In the genomic region with DNA sequence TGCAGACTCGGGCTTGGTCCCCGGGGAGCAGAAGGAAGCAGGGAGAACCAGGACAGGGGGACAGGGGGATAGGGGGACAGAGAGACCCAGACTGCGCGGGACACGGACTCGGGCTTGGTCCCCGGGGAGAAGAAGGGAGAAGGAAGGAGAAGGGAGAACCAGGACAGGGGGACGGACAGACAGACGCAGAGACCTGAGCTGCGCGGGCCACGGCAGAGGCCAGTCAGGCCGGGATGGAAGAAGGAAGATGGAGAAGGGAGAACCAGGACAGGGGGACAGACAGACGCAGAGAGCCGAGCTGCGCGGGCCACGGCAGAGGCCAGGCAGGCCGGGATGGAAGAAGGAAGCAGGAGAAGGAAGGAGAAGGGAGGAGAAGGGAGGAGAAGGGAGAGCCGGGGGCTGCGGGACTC, we compare ENCODE assay signal across 12 mouse cellular contexts. TPM values are rescaled to one million over a fixed set of nuclear protein-coding genes. Genes with fewer than 3 reads are reported as not detected.
DNase-seq lines count a peak whose midpoint lies in the region; ATAC-seq and TF ChIP-seq lines count a peak whose summit lies in the region.
"Had no signal": no experiment of that assay in that cellular context is flagged by ENCODE, and none has a peak within 500 bp of the region (broad histone marks: within the 10 kb centered on the region; RNA-seq: fewer than 3 reads in every experiment).

No protein-coding gene starts in this region.

- H3K9me3 ChIP-seq in hindbrain, embryonic 12.5 days (replicated peaks), result peaks cover 54% of the 10 kb centered on the region
- peaks cover 49% of the 10 kb centered on the region for H3K9me3 ChIP-seq in hindbrain, embryonic 13.5 days
- peaks cover 48% of the 10 kb centered on the region for H3K9me3 ChIP-seq in midbrain, embryonic 14.5 days (ENCODE audit: control insufficient read depth, low read length)
- peaks cover 33% of the 10 kb centered on the region for H3K9me3 ChIP-seq in midbrain, postnatal 0 days (ENCODE audit: low read length)
- H3K9me3 ChIP-seq in midbrain, embryonic 15.5 days, result peaks cover 38% of the 10 kb centered on the region

- no peaks in the 10 kb centered on the region for H3K27me3 ChIP-seq in hindbrain, embryonic 12.5 days
- H3K27me3 ChIP-seq in hindbrain, embryonic 13.5 days, result no peaks in the 10 kb centered on the region
- no peaks in the 10 kb centered on the region for H3K27me3 ChIP-seq in midbrain, embryonic 14.5 days (ENCODE audit: control insufficient read depth, insufficient read depth, low read length)
- no peaks in the 10 kb centered on the region for H3K27me3 ChIP-seq in midbrain, postnatal 0 days (ENCODE audit: insufficient read depth, low read length)
- H3K27me3 ChIP-seq in midbrain, embryonic 15.5 days (replicated peaks), result no peaks in the 10 kb centered on the region
- H3K27me3 ChIP-seq: embryonic facial prominence, embryonic 15.5 days; heart, embryonic 12.5 days had no signal

- no peak overlapping the region for H3K4me2 ChIP-seq in hindbrain, embryonic 12.5 days (replicated peaks)
- no peak overlapping the region for H3K4me2 ChIP-seq in hindbrain, embryonic 13.5 days
- no peak overlapping the region for H3K4me2 ChIP-seq in midbrain, embryonic 14.5 days (ENCODE audit: low read length)
- H3K4me2 ChIP-seq in midbrain, postnatal 0 days (ENCODE audit: low read depth, low read length, poor library complexity, severe bottlenecking), result no peak overlapping the region
- no peak overlapping the region; the same call in 1 of the 2 replicates for H3K4me2 ChIP-seq in midbrain, embryonic 15.5 days

- H3K36me3 ChIP-seq in hindbrain, embryonic 12.5 days, result peaks cover 48% of the 10 kb centered on the region
- H3K36me3 ChIP-seq in hindbrain, embryonic 13.5 days, result peaks cover 47% of the 10 kb centered on the region
- H3K36me3 ChIP-seq in midbrain, embryonic 14.5 days (ENCODE audit: control insufficient read depth, insufficient read depth, low read length), result peaks cover 28% of the 10 kb centered on the region
- H3K36me3 ChIP-seq in midbrain, postnatal 0 days (ENCODE audit: insufficient read depth, low read length), result peaks cover 5% of the 10 kb centered on the region
- peaks cover 14% of the 10 kb centered on the region for H3K36me3 ChIP-seq in midbrain, embryonic 15.5 days (replicated peaks)

- no peak for TF ChIP-seq CTCF in midbrain, postnatal 0 days (IDR thresholded peaks at IDR 0.05)

- H3K4me1 ChIP-seq in hindbrain, embryonic 12.5 days, result no peaks in the 10 kb centered on the region
- no peaks in the 10 kb centered on the region for H3K4me1 ChIP-seq in hindbrain, embryonic 13.5 days (replicated peaks)
- H3K4me1 ChIP-seq in midbrain, embryonic 14.5 days (ENCODE audit: control insufficient read depth, insufficient read depth, low read length), result no peaks in the 10 kb centered on the region
- H3K4me1 ChIP-seq in midbrain, postnatal 0 days (ENCODE audit: insufficient read depth, low read length), result no peaks in the 10 kb centered on the region
- H3K4me1 ChIP-seq in midbrain, embryonic 15.5 days, result no peaks in the 10 kb centered on the region
- H3K4me1 ChIP-seq: embryonic facial prominence, embryonic 15.5 days; heart, embryonic 12.5 days had no signal

- ATAC-seq in hindbrain, embryonic 12.5 days (ENCODE audit: low FRiP score), result no peak
- ATAC-seq in hindbrain, embryonic 13.5 days (ENCODE audit: low FRiP score), result no peak
- ATAC-seq in midbrain, embryonic 14.5 days (ENCODE audit: low FRiP score, low TSS enrichment), result no peak
- no peak for ATAC-seq in midbrain, postnatal 0 days (ENCODE audit: low FRiP score)
- no peak for ATAC-seq in megakaryocyte, adult 5-6 weeks (ENCODE audit: poor library complexity, severe bottlenecking)
- ATAC-seq in midbrain, embryonic 15.5 days (replicated peaks), result no peak

- H3K27ac ChIP-seq in hindbrain, embryonic 12.5 days, result peak overlapping the region; percentile 67; the same call in 1 of the 2 replicates
- no peak overlapping the region for H3K27ac ChIP-seq in hindbrain, embryonic 13.5 days
- peak overlapping the region; percentile 66 for H3K27ac ChIP-seq in midbrain, embryonic 14.5 days (replicated peaks; ENCODE audit: low read depth, low read length)
- H3K27ac ChIP-seq in midbrain, postnatal 0 days (ENCODE audit: low read depth, low read length), result no peak overlapping the region
- H3K27ac ChIP-seq in midbrain, embryonic 15.5 days, result no peak overlapping the region

- no peak overlapping the region for H3K4me3 ChIP-seq in hindbrain, embryonic 12.5 days
- H3K4me3 ChIP-seq in hindbrain, embryonic 13.5 days, result no peak overlapping the region
- H3K4me3 ChIP-seq in midbrain, embryonic 14.5 days (replicated peaks; ENCODE audit: low read depth, low read length), result no peak overlapping the region
- H3K4me3 ChIP-seq in midbrain, postnatal 0 days (ENCODE audit: low read depth, low read length), result no peak overlapping the region
- no peak overlapping the region for H3K4me3 ChIP-seq in midbrain, embryonic 15.5 days

- H3K9ac ChIP-seq in hindbrain, embryonic 12.5 days, result no peak overlapping the region
- no peak overlapping the region for H3K9ac ChIP-seq in hindbrain, embryonic 13.5 days
- H3K9ac ChIP-seq in midbrain, embryonic 14.5 days (replicated peaks; ENCODE audit: low read length), result no peak overlapping the region
- H3K9ac ChIP-seq in midbrain, postnatal 0 days (replicated peaks; ENCODE audit: low read length, poor library complexity, severe bottlenecking), result no peak overlapping the region
- no peak overlapping the region for H3K9ac ChIP-seq in midbrain, embryonic 15.5 days
- H3K9ac ChIP-seq: embryonic facial prominence, embryonic 15.5 days; heart, embryonic 12.5 days had no signal

- 43% methylated on average over 4 of the region's 21 CpGs for WGBS in hindbrain, embryonic 12.5 days
- WGBS in hindbrain, embryonic 13.5 days, result 80% methylated on average over 6 of the region's 21 CpGs
- 82% methylated on average over 19 of the region's 21 CpGs for WGBS in midbrain, embryonic 14.5 days
- 92% methylated on average over 15 of the region's 21 CpGs for WGBS in midbrain, postnatal 0 days
- WGBS in midbrain, embryonic 15.5 days, result 72% methylated on average over 2 of the region's 21 CpGs

- DNase-seq in midbrain, embryonic 14.5 days, result no peak
- no peak for DNase-seq in midbrain, postnatal 0 days (ENCODE audit: low spot score)
- DNase-seq in NIH3T3 (ENCODE audit: low read depth), result peak; percentile 66
- DNase-seq in induced T-regulatory cell, adult 2 months (ENCODE audit: low read depth), result peak; percentile 23

RNA-seq across cellular contexts. Expression of a gene that starts 10.8 kb away (rescaled TPM):
- not detected in 2 replicates for polyA plus RNA-seq in hindbrain, embryonic 12.5 days (2016; fragmentation: Nextera tagmentation; extraction: Ambion mirVana)
- polyA plus RNA-seq in hindbrain, embryonic 13.5 days (2015; fragmentation: Nextera tagmentation; extraction: Ambion mirVana), result not detected in 2 replicates
- not detected in 2 replicates for polyA plus RNA-seq in midbrain, embryonic 14.5 days (2014; fragmentation: Nextera tagmentation; extraction: Ambion mirVana)
- total RNA-seq in midbrain, postnatal 0 days (2014; rRNA removed), result not detected in 2 replicates
- not detected in 2 replicates for polyA plus RNA-seq in midbrain, postnatal 0 days (2015; fragmentation: Nextera tagmentation; extraction: Ambion mirVana)
- total RNA-seq in megakaryocyte, adult 5-6 weeks (2015), result not detected in 2 replicates
- total RNA-seq in megakaryocyte, adult 5-6 weeks (2017), result not detected in 2 replicates
- not detected in 2 replicates for polyA plus RNA-seq in midbrain, embryonic 15.5 days (2015; fragmentation: Nextera tagmentation; extraction: Ambion mirVana)
- total RNA-seq: layer of hippocampus, adult 18-20 months had no signal
- polyA plus RNA-seq: embryonic facial prominence, embryonic 15.5 days; heart, embryonic 12.5 days; lung, postnatal 0 days had no signal

RNA-seq across cellular contexts. Expression of a gene that starts 40.7 kb away (rescaled TPM):
- polyA plus RNA-seq in hindbrain, embryonic 12.5 days (2016; fragmentation: Nextera tagmentation; extraction: Ambion mirVana), result not detected in 2 replicates
- not detected in 2 replicates for polyA plus RNA-seq in hindbrain, embryonic 13.5 days (2015; fragmentation: Nextera tagmentation; extraction: Ambion mirVana)
- not detected in 2 replicates for polyA plus RNA-seq in midbrain, embryonic 14.5 days (2014; fragmentation: Nextera tagmentation; extraction: Ambion mirVana)
- not detected in 2 replicates for total RNA-seq in midbrain, postnatal 0 days (2014; rRNA removed)
- not detected in 2 replicates for polyA plus RNA-seq in midbrain, postnatal 0 days (2015; fragmentation: Nextera tagmentation; extraction: Ambion mirVana)
- total RNA-seq in megakaryocyte, adult 5-6 weeks (2015), result not detected in 2 replicates
- total RNA-seq in megakaryocyte, adult 5-6 weeks (2017), result not detected in 2 replicates
- not detected in 2 replicates for polyA plus RNA-seq in midbrain, embryonic 15.5 days (2015; fragmentation: Nextera tagmentation; extraction: Ambion mirVana)
- total RNA-seq: layer of hippocampus, adult 18-20 months had no signal
- polyA plus RNA-seq: embryonic facial prominence, embryonic 15.5 days; heart, embryonic 12.5 days; lung, postnatal 0 days had no signal

Comparison
In these comparisons a context has a peak if more than half of its experiments do, and no peak if none do; other contexts are left out.
1. H3K27ac ChIP-seq: peak in hindbrain, embryonic 12.5 days (single experiment) and midbrain, embryonic 14.5 days (single experiment); none in hindbrain, embryonic 13.5 days (single experiment), midbrain, postnatal 0 days (single experiment) and midbrain, embryonic 15.5 days (single experiment).
2. DNase-seq: peak in NIH3T3 (single experiment) and induced T-regulatory cell, adult 2 months (single experiment); none in midbrain, embryonic 14.5 days (single experiment) and midbrain, postnatal 0 days (single experiment).